Mouse (Mus musculus): ENCODE measurements around the gene Cep170.

Gene Cep170

DNA sequence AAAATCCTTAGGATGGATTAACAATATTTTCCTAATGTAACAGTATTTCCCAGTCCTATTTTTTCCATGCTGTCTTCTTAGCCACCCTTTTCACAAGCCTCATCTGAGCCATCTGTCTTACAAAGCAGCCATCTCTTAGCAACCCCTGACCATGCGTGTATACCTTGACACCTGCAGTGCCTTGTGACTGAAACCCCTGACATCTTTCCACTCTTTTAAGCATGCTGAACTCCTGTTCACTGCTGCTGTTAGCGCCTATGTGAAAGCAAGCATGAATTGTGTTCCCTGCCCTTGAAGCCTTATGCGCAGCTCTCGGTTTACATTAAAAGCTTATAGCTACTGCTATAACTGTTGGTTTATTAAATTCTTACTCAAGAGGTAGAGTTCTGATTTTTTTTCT, 11.2 kb upstream of the Cep170 start:
- no peak for DNase-seq (ENCODE audit: extremely low read depth, low read depth)

DNA sequence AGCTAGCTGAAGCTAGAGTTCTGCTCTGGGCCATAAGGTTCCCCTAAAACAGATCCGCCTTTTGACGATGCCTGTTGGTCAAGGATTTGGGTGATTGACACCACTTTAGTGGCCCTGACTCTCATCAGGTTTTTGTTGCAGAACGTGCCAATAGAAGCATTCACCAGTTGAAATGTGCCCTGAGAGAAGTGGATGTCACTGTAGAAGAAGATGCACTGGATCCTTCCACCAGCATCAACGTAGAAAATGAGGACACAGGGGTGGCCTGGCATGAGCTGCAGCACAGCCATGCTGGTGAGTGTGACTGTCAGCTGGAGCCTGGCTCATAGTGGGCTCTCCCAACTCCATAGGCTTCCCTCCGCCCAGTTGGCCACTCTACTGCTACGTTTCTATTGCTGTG, 10.7 kb upstream of the Cep170 start:
- no peak for DNase-seq (ENCODE audit: extremely low read depth, low read depth)

DNA sequence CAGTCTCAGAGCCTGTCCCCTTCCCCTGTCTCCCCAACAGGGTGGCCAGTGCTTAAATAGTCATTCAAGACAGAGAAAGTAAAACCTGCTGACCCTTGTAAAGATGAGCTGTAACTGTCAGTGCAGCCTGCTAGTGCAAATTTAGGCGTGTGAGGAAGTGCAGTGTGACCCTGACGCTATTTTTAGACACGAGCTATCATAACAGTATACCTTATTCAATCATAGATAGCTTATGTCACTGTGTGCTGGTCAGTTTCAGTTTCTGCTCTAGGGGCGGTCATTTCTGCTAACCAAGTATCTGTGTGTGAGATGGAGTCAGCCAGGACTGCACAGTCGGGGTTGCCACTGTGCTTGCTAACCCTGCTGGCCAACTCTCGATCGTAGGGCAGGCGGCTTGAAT, 10.0 kb upstream of the Cep170 start:
- no peak for DNase-seq (ENCODE audit: extremely low read depth, low read depth)

DNA sequence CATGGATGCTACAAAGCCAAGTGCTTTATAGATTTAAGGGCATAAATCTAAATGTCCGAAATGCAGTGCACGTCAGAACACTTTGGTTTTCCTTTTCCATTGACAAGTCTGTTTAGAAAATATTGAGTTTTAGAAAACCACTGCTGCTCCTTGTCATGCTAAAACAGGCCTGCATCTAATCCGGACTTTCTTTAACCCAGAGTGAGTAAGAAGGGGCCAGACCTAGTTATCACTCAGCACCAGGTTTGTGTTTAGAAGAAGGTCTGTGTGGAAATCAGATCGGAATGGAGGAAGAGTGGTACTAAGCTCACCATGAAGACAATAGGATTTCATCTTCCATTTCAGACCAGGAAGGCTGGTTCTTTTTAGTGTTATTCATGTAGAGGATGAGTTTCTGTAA, 9.1 kb upstream of the Cep170 start:
- no peak for DNase-seq (ENCODE audit: extremely low read depth, low read depth)

DNA sequence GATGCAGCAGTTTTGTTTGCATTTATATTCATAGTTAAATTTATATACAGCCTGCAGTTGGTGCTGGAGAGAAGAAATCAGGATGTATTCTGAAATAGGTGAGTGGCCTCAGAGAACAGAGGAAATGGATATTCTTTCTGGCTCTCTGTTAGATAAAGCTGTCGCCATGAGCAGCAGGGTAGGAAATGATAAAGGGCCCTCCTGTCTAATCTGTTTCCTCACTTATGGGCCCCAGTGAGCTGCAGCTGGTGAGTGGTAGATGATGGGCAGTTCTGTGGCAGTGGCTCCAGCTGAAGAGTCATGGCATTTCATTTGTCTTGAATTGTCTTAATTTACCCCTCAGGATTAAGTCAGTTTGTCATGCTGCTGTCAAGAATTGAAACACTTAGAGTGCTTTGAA, 8.1 kb upstream of the Cep170 start:
- peak; percentile 72 for DNase-seq (ENCODE audit: extremely low read depth, low read depth)

DNA sequence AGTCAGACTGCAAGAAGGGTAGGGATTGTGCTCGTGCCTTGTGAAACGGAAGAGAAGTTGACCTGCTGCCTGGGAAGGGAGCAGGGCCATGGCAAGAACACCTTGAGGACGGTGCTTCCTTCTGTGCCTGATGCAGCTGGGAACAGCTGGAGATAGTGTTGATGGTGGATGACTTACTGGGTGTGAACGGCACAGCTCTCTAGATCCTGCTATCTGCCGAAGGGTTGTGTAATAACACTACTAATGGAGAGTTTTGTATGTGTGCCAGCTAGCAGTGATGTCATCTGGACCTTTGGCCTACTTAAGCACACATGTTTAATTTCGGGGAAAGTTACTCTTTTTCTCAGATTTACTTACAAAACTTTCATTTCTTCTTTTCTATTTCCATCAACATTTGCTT, 4.9 kb upstream of the Cep170 start:
- DNase-seq (ENCODE audit: extremely low read depth, low read depth) = no peak

DNA sequence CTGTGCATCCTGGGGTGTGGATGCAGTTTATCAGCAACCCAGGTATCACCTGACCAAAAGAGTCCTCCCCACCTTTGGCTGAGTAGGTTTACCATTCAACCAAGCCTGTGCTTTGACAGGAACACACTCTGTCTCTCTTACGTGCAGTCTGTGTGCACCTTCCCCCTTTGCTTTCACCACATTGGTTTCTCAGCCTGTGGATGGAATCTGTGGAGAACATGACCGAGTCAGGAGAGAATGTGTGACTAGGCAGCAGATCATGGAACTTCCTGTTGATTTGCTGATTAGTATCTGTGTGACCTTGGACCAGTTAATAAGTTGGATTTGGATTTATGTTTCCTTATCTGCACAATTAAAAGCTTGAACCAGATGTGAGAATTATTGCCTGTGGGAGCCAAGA, 4.3 kb upstream of the Cep170 start:
- no peak for DNase-seq (ENCODE audit: extremely low read depth, low read depth)

DNA sequence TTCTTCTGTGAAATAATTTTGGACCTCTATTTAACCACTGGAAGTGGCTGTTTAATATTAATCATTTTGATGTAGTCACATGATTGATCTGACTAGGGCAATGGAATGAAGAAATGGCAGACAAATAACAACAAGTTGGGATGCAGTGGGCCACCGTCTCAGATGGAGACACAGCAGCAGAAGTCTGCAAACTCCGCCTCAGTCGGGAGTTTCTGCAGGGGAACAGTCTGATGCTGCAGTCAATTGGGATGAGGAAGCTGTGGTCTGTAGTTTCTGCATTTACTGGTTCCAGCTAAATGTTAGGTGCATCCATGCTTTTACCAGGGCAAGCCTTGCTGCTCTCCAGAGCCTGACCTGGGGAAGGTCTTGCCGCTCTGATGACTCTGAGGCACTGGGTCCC, 2.9 kb upstream of the Cep170 start:
- no peak for DNase-seq (ENCODE audit: extremely low read depth, low read depth)

DNA sequence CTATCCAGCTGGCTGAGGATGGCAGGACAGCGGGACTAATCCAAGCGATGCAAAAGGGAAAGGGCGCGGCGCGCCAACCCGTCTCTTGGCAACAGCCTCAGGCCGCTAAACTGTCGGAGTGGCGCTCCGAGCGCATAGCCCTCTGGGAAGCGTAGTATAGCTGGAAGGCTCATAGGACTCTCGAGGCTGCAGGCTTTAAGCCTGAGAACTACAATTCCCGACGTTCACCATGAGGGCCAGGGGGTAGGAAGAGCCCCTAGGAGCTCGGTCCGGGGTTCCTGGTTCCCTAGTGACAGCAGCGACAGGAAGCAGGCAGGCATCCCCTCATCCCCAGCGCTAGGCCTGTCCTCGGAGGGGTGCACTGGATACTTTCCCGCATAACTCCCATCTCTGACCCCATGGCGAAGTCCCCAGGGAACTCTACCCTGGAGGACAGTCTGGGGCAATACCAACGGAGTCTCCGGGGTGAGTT, 760 bp upstream of the Cep170 start, which contains the start of gene Sdccag8:
TSS of gene Sdccag8 (plus strand) at position 70 of the 472 bp plus-strand sequence.
- DNase-seq (ENCODE audit: extremely low read depth, low read depth) = peak; percentile 98

DNA sequence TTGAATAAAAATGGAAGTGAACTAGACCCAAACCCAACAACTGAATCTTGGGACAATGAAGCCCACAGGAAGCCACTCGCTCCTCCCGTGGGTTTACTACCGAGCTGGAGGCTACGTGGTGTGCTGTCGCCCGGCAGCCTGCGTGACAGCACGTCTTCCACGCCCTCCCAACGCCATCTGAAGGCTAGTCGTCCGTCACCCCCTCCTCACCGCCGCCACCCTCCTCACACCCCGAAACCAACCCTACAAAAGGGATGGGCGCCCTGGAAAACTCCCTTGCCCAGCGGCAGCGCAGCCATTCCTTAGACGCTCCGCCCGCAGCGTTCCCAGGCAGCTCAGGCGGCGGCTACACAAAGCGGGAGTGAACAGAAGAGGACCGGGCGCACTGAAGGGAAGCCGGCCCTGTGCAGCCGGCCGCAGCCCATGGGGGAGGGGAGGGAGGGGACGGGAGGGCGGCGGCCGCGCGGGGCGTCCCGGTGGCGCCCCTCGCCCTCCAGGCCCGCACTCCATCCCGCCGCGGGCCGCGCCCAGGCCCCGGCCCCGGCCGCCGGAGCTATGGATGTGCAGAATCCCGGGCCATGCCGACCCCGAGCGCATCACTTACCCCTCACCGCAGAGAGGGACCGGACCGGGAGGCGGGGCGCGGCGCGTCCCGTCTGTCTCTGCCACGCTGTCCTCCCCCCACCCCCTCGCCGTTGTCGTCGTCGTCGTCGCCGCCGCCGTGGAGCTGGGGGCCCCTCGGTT, 403 bp downstream of the Cep170 start:
- DNase-seq (ENCODE audit: extremely low read depth, low read depth) = no peak

DNA sequence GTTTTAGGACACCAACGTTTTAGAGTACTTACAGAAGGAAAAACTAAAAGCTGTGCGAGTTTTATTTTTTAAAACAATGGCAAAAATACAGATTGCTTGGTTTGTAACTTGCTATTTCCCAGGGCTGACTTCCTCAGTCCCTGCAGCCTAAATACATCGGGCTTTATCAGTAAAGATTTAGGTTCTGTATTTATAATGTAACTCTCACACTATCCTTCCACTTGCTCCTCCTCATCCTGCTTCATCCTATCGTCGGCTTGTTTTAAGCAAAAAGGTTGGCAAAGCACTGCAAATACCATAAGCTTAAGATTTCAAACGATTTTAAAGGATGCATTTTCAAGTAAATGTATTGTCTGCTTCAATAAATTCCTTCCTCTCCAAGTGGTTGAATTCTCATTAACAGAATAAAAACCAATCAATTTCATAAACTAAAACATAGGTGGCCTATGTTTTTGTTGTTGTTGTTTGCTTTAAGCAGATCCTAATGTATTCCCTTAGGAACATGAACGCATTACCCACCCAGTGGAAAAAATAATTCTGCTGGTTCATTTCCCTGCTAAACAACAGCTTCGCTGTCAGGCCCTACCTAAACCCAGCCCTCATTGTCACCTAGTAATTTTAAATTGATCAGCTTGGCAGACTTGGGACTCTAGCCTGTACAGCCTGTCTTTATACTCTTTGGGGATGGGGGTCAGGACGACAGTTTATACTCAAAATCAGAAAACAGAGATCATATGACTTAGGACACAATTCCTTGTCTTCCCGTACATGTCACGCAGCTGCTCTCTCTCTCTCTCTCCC, 1.2 kb downstream of the Cep170 start:
- no peak for DNase-seq (ENCODE audit: extremely low read depth, low read depth)

DNA sequence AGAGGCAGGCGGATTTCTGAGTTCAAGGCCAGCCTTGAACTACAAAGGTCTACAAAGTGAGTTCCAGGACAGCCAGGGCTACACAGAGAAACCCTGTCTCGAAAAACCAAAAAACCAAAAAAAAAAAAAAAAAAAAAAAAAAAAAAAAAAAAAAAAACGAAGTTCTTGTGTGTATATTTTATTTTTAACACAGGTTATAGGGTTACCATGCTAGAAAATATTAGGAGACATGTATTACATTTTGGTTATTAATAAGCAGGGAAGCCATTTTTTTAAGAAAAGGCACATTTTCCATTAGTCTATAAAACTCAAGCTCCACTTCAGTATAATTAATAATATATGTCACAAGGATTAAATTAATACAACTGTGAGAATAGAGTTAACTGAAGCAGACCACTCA, 2.0 kb downstream of the Cep170 start:
- no peak for DNase-seq (ENCODE audit: extremely low read depth, low read depth)

DNA sequence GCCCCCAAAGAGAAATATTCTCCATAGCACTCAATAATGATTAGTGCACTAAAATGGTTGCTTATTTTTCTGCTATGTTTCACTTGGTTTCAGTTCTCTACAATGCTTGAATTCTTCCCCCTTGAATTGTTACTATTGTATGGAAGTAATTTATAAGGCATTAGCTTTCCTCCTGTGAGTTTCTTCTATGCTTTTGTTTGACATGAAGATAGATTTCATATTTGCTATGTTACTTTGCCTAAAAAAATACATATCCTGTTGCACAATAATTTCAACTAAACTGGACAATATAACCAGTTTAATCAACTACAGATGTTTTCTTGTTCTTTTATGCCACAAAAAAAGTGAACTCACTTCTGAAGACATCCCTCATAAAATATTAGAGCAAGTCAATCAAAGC, 3.7 kb downstream of the Cep170 start:
- DNase-seq (ENCODE audit: extremely low read depth, low read depth) = no peak

DNA sequence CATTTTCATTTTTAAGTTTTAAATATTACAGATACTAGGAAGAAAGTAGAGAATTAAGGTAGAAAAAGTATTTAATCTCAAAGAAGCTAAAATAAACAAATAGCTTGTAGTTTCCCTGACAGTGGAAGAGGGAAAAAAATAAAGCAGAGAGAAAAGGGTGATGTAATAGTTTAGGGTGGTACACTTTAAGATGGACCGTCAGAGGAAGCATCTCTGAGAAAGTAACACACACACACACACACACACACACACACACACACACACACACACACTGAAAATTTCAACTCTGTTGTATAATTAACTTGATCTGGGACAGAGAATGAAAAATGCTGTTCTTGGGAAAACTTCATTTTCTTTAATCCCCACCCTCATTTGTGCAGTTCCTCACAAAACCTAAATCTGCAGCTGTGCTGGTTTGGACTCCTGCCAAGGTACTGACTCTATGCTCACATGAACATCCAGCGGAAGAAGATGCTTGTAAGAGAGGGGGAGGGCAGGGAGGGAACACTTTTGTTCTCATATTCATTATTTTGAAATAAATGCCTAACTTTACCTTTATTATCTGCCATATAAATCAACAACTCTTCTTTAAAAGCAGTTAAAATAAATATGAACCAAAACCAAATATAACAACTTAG, 13.0 kb downstream of the Cep170 start:
- DNase-seq (ENCODE audit: extremely low read depth, low read depth) = peak; percentile 78

DNA sequence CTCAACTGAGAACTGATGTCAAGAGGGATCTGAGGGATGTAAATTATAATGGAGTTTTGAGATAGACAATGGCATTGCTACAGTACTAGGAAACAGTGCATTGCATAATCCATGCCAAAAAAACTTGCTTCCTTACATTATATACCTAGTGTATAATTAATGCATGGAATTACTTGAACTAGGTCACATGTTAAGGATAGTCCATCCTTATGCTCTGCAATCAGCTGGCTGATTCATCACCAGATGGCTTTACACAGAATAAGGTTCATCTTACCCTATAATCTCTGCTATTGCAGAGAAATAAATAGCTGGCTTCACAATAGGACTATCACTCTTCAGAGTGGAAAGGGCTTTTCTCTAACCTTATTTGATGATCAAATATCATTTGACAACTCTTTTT, 15.2 kb downstream of the Cep170 start:
- DNase-seq (ENCODE audit: extremely low read depth, low read depth) = no peak

DNA sequence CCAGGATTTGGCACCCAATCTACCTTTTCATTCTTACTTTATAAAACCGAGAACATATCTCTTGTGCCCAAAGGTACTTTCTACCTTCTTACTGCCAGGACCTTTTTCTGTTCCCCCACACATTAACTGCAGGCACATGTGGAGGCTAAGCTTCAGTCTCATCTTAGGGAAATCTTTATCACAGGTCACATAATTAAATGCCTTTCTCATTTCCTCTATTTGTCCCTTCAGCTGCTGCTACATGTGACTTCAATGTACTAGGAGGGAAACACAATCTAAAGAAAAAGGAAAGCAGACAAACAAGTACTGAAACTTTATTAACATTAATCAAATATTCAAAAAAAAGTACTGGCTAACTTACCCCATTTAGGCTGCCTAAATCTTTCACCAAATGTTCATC, 21.7 kb downstream of the Cep170 start:
- DNase-seq (ENCODE audit: extremely low read depth, low read depth) = no peak

DNA sequence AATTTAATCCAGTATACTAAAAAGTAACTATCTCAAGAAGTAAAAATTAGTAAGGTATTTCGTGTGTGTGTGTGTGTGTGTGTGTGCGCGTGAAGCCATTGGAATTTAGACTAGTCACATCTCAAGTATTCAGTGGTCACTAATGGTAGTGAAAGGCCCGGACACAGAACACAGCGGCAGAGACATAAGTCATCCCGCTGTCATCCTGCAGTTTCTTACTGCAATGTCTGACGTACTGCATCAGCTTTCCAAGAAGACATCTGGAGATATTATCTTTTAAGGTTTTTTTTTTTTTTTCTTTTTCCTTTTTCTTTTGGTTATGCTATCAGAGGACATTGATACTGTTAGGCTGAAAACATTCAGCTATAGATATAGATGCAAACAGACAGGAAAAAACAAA, 24.5 kb downstream of the Cep170 start:
- no peak for DNase-seq (ENCODE audit: extremely low read depth, low read depth)

DNA sequence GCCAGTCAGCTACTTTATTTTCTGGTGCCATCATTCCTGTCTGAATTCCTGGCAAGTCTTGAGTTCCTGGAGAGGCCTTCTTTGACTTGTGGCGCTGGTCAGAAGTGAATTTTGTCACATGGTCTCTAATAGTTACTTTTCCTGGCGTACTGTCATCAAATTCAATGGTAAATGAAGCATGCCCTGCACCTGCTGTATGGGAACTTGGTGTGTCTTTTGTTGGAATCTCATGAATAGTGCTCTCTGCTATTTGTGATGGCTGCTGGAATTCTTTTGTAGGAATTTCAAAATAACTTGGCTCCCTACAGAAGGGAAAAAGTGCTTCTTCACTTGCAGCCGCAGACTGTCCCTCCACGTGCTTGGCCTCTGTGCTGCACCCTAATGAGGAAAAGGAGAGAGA, 39.3 kb downstream of the Cep170 start:
- DNase-seq (ENCODE audit: extremely low read depth, low read depth) = no peak

DNA sequence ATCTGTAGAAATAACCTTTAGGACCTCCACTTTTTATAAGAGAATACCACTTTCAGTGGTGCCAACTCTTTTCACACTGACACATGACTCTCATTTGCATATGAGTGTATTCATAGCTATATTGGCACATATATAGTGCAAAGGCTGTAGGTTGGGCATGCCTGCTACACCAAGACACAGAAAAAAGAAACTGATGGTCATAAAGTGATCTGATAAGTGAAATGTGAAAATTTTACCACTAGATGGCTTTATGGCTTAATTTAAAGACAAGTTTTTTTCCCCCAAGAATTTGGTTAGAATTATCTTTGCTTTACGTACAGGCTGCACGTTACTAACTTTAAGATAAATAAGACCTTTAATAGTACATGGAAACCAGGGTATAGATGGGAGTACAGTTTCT, 51.6 kb downstream of the Cep170 start:
- no peak for DNase-seq (ENCODE audit: extremely low read depth, low read depth)

DNA sequence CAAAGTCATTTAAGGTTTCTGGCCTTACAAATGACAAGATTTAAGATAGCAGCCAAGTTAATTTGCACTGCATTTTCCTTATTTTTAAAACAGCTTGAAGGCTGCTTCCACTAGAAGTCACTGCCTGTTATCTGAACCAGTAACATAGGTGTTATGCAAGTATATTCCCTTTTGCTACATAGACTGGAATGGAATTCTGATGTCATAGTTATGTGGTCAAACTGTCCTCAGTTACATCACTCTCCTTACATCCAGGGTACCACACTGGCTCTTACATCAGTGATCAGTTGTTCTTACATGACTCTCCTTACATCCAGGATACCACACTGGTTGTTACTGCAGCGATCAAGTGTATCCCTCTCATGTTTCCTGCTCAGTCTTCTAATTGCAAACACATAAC, 53.2 kb downstream of the Cep170 start:
- DNase-seq (ENCODE audit: extremely low read depth, low read depth) = no peak

DNA sequence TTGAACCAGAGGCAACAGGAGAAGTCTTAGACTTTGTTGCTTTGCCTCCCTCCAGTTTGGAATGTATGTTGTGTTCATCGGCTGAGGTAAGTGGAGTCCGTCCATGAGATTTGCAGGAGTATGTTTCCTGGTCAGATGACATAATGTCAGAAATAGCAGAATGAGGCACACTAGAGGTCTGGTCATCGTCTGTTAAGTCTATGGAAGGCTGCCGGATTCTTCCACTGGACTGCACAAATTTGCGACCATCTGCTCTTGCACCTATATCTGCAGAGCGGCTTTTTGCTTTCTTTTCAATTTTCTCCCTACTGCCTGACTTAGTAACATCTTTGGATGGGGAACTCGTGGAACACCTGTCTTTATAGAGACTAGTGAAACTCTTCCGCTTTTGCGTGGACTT, 58.3 kb downstream of the Cep170 start:
- no peak for DNase-seq (ENCODE audit: extremely low read depth, low read depth)
